Mouse (Mus musculus) kidney, postnatal 0 days (tissue): ENCODE results near the gene Coa3. TPM values are rescaled to one million over a fixed set of nuclear protein-coding genes. Genes with fewer than 3 reads are reported as not detected.

Experiments used
- ATAC-seq: fragments of 200-750 bp; cut with Nextera tagmentation; replicated peaks from 2 replicates; pipeline ENCODE4 v1.8.0; 2017; ENCODE audit warnings: low read depth, moderate number of reproducible peaks, moderate TSS enrichment, moderate library complexity; ENCODE audit not compliant: low FRiP score
- DNase-seq: peaks from one replicate; pipeline ENCODE4 v3.0.0-alpha.2; 2016; ENCODE audit warnings: low spot score
- H3K27ac ChIP-seq: fragments of 300-500 bp; sonication (generic); 2 replicates; pipeline ENCODE4 v1.5.1; 2014; ENCODE audit warnings: mild to moderate bottlenecking
- H3K27me3 ChIP-seq: fragments of 300-500 bp; sonication (generic); 2 replicates; pipeline ENCODE4 v1.6.1; 2014; ENCODE audit warnings: low read length, mixed read lengths; ENCODE audit not compliant: insufficient read depth
- H3K36me3 ChIP-seq: fragments of 300-500 bp; sonication (generic); 2 replicates; pipeline ENCODE4 v1.6.1; 2014; ENCODE audit warnings: low read length, mixed read lengths; ENCODE audit not compliant: insufficient read depth
- H3K4me1 ChIP-seq: fragments of 300-500 bp; sonication (generic); replicated peaks from 2 replicates; pipeline ENCODE4 v1.6.1; 2014; ENCODE audit warnings: antibody characterized with exemption, low read length, mixed read lengths; ENCODE audit not compliant: insufficient read depth
- H3K4me2 ChIP-seq: fragments of 300-500 bp; sonication (generic); 2 replicates; pipeline ENCODE4 v1.6.1; 2014; ENCODE audit warnings: mild to moderate bottlenecking, low read length, moderate library complexity, mixed read lengths
- H3K4me3 ChIP-seq: fragments of 300-500 bp; sonication (generic); replicated peaks from 2 replicates; pipeline ENCODE4 v1.5.1; 2014; ENCODE audit warnings: low read depth, low read length
- H3K9ac ChIP-seq: fragments of 300-500 bp; sonication (generic); 2 replicates; pipeline ENCODE4 v1.6.1; 2014; ENCODE audit warnings: low read depth, low read length
- H3K9me3 ChIP-seq: fragments of 300-500 bp; sonication (generic); replicated peaks from 2 replicates; pipeline ENCODE4 v1.6.1; 2016; ENCODE audit warnings: low read length, inconsistent platforms, mixed read lengths
- CTCF ChIP-seq: IDR thresholded peaks from 2 replicates; pipeline ENCODE4 v1.5.1; 2016; ENCODE audit warnings: antibody characterized with exemption, low read depth, mild to moderate bottlenecking, moderate library complexity
- WGBS: fragments of 180-500 bp; shearing (Covaris S2); extraction: QIAGEN DNeasy Blood & Tissue Kit; methylation state at CpG from one replicate; pipeline ENCODE4 v1.1.7; 2014; 5-methylcytosine and 5-hydroxymethylcytosine counted together
- polyA plus RNA-seq: library from polyadenylated mRNA; unstranded; fragments of >200 nt; fragmentation: Nextera tagmentation; extraction: Ambion mirVana; gene quantifications from 2 replicates; pipeline ENCODE4 v1.2.1, GENCODE M21; 2015

Coa3 gene
- polyA plus RNA-seq, 1 experiment from 2014 or later, result 209 TPM

DNA sequence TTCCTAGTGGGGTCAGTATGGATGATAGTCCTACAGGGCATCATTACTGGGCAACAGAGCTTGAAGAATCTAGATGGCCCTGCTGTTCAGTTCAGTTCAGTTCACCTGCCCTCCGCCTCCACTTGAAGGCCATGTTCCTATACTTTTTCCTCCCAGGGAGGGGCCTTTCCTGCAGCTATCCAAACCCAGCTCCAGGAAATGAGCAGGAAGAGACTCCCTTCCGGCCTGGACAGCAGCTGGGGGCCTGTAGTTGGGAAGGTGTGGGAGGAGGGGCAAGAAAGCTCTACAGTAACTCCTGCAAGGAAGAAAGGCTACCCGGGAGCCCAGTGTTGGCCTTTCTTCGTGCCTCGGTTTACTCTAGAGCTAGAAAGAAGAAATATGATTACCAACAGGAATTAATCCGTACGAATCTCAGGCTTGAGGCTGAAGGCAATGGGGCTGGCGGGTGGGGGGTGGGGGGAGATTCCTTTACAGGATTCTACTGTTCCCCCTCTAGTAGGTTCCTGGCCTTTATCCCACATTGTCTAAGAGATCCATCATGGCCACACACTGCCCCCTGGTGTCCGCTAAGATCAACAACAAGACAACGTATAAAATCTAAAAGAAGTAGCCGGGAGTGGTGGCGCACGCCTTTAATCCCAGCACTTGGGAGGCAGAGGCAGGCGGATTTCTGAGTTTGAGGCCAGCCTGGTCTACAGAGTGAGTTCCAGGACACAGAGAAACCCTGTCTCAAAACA, 30.5 kb downstream of the Coa3 start:
- peak overlapping the region; percentile 74 for H3K4me2 ChIP-seq
- 18% methylated on average over 14 of the region's 14 CpGs for WGBS
- peak overlapping the region; percentile 87 for H3K27ac ChIP-seq
- H3K9me3 ChIP-seq, result no peaks in the 10 kb centered on the region
- ATAC-seq (0 out of 2 replicates have a peak, but pooled peaks have one; percentile 3), DNase-seq (peak; percentile 95)
- H3K36me3 ChIP-seq, result no peaks in the 10 kb centered on the region
- no peaks in the 10 kb centered on the region for H3K27me3 ChIP-seq
- TF ChIP-seq CTCF, result peak; percentile 79
- H3K9ac ChIP-seq, result no peak overlapping the region
- H3K4me3 ChIP-seq, result 0 out of 2 replicates have a peak overlapping the region, but pooled peaks have one; percentile 58
- H3K4me1 ChIP-seq, result peaks cover 16% of the 10 kb centered on the region; the same call in 1 of the 2 replicates

DNA sequence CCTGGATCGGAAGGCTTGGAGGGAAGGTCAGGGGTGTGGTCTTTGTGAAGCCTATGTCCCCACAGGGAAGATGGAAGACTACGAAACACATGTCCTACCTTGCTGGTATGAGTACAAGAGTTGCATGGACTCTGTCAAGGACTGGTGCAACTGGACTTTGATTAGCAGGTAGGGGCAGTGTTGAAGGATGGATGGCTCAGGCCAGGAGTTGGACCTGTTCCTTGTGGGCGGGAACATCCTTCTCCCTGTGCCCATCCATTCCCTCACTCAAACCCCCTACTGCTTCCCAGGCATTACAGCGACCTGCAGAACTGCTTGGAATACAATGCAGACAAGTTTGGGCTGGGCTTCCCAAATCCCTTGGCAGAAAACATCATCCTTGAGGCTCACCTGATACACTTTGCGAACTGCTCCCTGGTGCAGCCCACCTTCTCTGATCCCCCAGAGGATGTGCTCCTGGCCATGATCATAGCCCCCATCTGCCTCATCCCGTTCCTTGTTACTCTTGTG, 31.3 kb downstream of the Coa3 start:
- Histone ChIP-seq H3K4me3 (peak overlapping the region; percentile 58), H3K4me1 (peaks cover 16% of the 10 kb centered on the region; the same call in 1 of the 2 replicates), H3K27ac (peak overlapping the region; percentile 87), H3K27me3 (no peaks in the 10 kb centered on the region), H3K9me3 (no peaks in the 10 kb centered on the region), H3K9ac (peak overlapping the region; percentile 71), H3K36me3 (no peaks in the 10 kb centered on the region), H3K4me2 (peak overlapping the region; percentile 74)
- no peak for DNase-seq
- ATAC-seq, result no peak
- TF ChIP-seq CTCF, result no peak
- 77% methylated on average over 6 of the region's 6 CpGs for WGBS

DNA sequence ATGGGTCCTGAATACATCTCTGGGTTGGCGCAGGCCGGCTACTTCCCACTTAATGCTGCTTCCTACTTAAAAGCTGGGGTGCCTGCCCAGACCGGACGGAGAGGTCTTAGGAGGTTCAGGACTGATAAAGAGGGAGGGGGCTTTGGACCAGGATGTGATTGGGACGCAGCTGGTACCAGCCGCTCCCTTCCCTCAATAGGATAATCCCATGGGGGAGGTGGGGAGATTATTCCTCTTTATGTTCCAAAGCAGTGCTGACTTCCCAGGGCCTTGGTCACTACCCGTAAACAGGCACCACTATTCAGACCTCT, 32.3 kb downstream of the Coa3 start:
- Histone ChIP-seq H3K9ac (peak overlapping the region; percentile 71), H3K9me3 (no peaks in the 10 kb centered on the region), H3K36me3 (no peaks in the 10 kb centered on the region), H3K4me1 (peaks cover 16% of the 10 kb centered on the region; the same call in 1 of the 2 replicates), H3K27me3 (no peaks in the 10 kb centered on the region), H3K4me3 (peak overlapping the region; percentile 58), H3K4me2 (peak overlapping the region; percentile 74), H3K27ac (peak overlapping the region; percentile 87)
- DNase-seq (no peak), ATAC-seq (no peak)
- 12% methylated on average over 7 of the region's 7 CpGs for WGBS
- TF ChIP-seq CTCF, result no peak

DNA sequence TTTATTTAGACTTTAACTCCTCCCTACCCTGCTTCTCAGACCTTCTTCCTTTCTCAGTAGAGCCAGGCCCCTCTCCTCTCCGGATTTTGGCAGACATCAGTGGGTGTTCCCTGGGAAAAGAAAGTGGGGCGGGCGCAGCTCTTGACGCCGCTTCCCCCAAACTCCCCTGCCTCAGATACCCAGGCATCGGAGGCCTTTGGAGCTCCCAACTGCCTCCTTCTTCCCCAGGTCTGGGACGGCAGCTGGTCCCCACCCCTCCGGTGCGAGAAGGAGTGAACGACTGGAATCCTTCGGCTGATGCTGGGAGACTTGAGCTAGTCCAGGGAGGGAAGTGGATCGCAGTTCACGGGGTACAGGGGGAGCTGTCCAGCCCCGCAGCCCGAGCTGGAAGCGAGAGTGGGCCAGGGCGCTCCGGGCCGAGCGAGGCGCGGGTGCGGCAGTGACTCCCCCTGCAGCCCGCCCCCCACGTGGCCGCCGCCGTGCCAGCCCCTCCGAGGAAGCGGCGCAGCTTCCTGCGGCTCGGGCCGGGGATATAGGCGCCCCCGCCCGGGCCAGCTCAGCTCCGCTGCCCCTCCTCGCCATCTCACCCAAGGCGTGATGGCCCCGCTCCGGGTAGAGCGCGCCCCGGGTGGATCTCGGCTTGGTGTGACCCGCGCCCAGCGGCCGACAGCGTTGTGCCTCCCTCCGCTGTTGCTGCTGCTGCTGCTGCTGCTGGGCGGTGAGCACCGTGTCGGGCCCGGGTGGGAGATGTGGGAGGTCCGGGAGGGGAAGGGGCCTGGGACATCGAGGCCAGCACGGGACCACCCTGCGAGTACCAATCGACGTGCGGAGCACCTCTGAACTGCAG, 32.8 kb downstream of the Coa3 start, which contains the start of gene Ramp2:
TSS of gene Ramp2 (plus strand) at position 174 of the 847 bp plus-strand sequence.
- Histone ChIP-seq H3K4me2 (peak within 1 kb of the TSS; percentile 74), H3K9ac (peak within 1 kb of the TSS; percentile 71), H3K27me3 (no peaks in the 10 kb centered on the region), H3K9me3 (no peaks in the 10 kb centered on the region), H3K36me3 (no peaks in the 10 kb centered on the region), H3K27ac (peak within 1 kb of the TSS; percentile 87), H3K4me1 (peaks cover 16% of the 10 kb centered on the region; the same call in 1 of the 2 replicates), H3K4me3 (peak within 1 kb of the TSS; percentile 58)
- peak; percentile 5; the same call in 1 of the 2 replicates for TF ChIP-seq CTCF
- WGBS, result 1% methylated on average over 61 of the region's 63 CpGs
- DNase-seq, result peak; percentile 73
- peak; percentile 67 for ATAC-seq

DNA sequence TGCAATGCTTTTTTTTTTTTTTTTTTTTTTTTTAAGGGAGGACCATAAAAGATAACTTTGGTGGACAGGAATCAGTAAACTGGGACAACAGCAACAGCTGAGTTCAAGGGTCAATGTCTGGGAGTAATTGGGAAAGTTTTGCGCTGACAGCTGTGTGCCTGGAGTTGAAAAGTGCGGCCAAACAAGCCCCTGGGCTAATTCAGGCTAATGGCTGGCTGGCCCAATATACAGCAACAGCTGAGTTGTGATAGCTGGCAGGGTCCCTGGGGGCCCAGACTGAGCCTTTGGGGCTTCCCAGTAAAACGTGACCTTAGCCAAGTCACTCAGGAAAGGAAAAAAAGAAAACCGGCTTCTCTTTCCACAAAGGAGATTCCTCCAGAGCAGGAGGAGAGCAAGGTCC, 33.8 kb downstream of the Coa3 start:
- 16% methylated on average over 4 of the region's 4 CpGs for WGBS
- Histone ChIP-seq H3K27ac (peak overlapping the region; percentile 87), H3K4me3 (peak overlapping the region; percentile 58; the same call in 1 of the 2 replicates), H3K36me3 (no peaks in the 10 kb centered on the region), H3K27me3 (no peaks in the 10 kb centered on the region), H3K4me1 (peaks cover 16% of the 10 kb centered on the region; the same call in 1 of the 2 replicates), H3K9ac (peak overlapping the region; percentile 71; the same call in 1 of the 2 replicates), H3K4me2 (peak overlapping the region; percentile 74; the same call in 1 of the 2 replicates), H3K9me3 (no peaks in the 10 kb centered on the region)
- TF ChIP-seq CTCF, result no peak
- no peak for DNase-seq
- ATAC-seq, result no peak

DNA sequence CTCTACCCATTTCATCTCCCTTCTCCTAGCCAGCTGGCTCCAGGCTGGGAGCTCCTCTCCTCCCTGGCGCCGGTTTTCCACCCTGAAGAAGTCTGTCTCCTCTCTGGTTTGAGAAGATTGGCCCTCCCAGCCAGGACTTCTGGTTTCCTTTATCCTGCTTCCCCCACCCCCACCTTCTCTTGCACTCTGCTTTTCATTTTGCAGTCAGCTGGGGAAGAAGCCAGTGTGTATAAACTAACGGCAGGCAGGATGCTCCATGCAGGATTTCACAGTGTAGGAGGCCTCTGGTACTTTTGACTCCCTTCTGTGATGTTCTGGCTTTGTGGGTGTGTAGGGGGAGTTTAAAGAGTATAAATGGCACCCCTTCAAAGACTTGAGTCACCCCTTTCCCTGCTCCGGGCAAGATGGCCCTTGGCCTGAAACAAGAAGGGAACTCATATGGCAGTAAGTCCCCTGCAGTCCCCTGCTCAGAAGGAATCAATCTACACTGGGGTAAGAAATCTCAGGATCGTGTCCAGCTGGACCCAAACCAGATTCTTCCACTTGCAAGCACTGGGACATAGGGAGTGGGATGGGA, 40.8 kb downstream of the Coa3 start:
- H3K27ac ChIP-seq, result peak overlapping the region; percentile 66
- DNase-seq, result no peak
- H3K9ac ChIP-seq, result no peak overlapping the region
- H3K4me3 ChIP-seq, result no peak overlapping the region
- WGBS, result 29% methylated on average over 5 of the region's 5 CpGs
- H3K27me3 ChIP-seq, result no peaks in the 10 kb centered on the region
- H3K4me2 ChIP-seq, result no peak overlapping the region
- TF ChIP-seq CTCF, result no peak
- no peaks in the 10 kb centered on the region for H3K9me3 ChIP-seq
- no peak for ATAC-seq
- no peaks in the 10 kb centered on the region for H3K36me3 ChIP-seq
- no peaks in the 10 kb centered on the region for H3K4me1 ChIP-seq
